Mouse (Mus musculus) myocyte (in vitro differentiated cells): ENCODE data around the gene Slc25a39. TPM values are rescaled to one million over a fixed set of nuclear protein-coding genes. Genes with fewer than 3 reads are reported as not detected.

Source experiments
- H3K27me3 ChIP-seq: one replicate; pipeline ENCODE4 v1.6.1; 2011; ENCODE audit not compliant: control insufficient read depth, insufficient read depth, insufficient read length
- H3K36me3 ChIP-seq: one replicate; pipeline ENCODE4 v1.6.1; 2011; ENCODE audit not compliant: control insufficient read depth, insufficient read depth
- H3K4me2 ChIP-seq: one replicate; pipeline ENCODE4 v1.6.1; 2011; ENCODE audit warnings: low read depth, control low read depth
- H3K4me3 ChIP-seq: one replicate; pipeline ENCODE4 v1.5.1; 2011; ENCODE audit warnings: mild to moderate bottlenecking, control low read depth, moderate library complexity
- H3K79me2 ChIP-seq: one replicate; pipeline ENCODE4 v1.6.1; 2011; ENCODE audit not compliant: control insufficient read depth, insufficient read depth
- H3ac ChIP-seq: one replicate; pipeline ENCODE4 v1.6.1; 2011; ENCODE audit not compliant: control insufficient read depth, insufficient read length
- CEBPB ChIP-seq: IDR thresholded peaks from 2 replicates; pipeline ENCODE4 v1.6.1; 2011; ENCODE audit warnings: mild to moderate bottlenecking, moderate library complexity; ENCODE audit not compliant: poor library complexity, insufficient read depth, severe bottlenecking
- E2F4 ChIP-seq: IDR thresholded peaks from one replicate; pipeline ENCODE4 v1.6.1; 2011; ENCODE audit warnings: mild to moderate bottlenecking, control low read depth, moderate library complexity; ENCODE audit not compliant: insufficient read depth
- MAX ChIP-seq: IDR thresholded peaks from one replicate; pipeline ENCODE4 v1.6.1; 2011; ENCODE audit warnings: low read depth, mild to moderate bottlenecking, control low read depth
- MYOD1 ChIP-seq, 3 experiments: IDR thresholded peaks; one replicate each; pipeline ENCODE4 v1.6.1; 2011; ENCODE audit warnings: control low read depth in 2 of 3, low read depth in 2 of 3, mild to moderate bottlenecking in 2 of 3, moderate library complexity in 1 of 3; ENCODE audit not compliant: insufficient read length in 2 of 3, control insufficient read depth in 1 of 3
- MYOG ChIP-seq, 3 experiments: IDR thresholded peaks; one replicate each; pipeline ENCODE4 v1.6.1; 2011; ENCODE audit warnings: control low read depth in 2 of 3, low read depth in 2 of 3, mild to moderate bottlenecking in 2 of 3; ENCODE audit not compliant: insufficient read length in 2 of 3, control insufficient read depth in 1 of 3, insufficient read depth in 1 of 3
- POLR2A ChIP-seq: IDR thresholded peaks from one replicate; pipeline ENCODE4 v1.6.1; 2011; ENCODE audit warnings: low read depth, mild to moderate bottlenecking, control low read depth, moderate library complexity; ENCODE audit not compliant: insufficient read length
- POLR2AphosphoS2 ChIP-seq: IDR thresholded peaks from one replicate; pipeline ENCODE4 v1.6.1; 2011; ENCODE audit warnings: low read depth, control low read depth; ENCODE audit not compliant: insufficient read length
- REST ChIP-seq: IDR thresholded peaks from one replicate; pipeline ENCODE4 v1.6.1; 2011; ENCODE audit warnings: mild to moderate bottlenecking, control low read depth, moderate library complexity; ENCODE audit not compliant: insufficient read depth, insufficient read length
- SRF ChIP-seq: IDR thresholded peaks from one replicate; pipeline ENCODE4 v1.6.1; 2011; ENCODE audit warnings: low read depth; ENCODE audit not compliant: control insufficient read depth, insufficient read length
- TCF12 ChIP-seq: IDR thresholded peaks from one replicate; pipeline ENCODE4 v1.6.1; 2011; ENCODE audit warnings: mild to moderate bottlenecking, control low read depth; ENCODE audit not compliant: poor library complexity, insufficient read depth, severe bottlenecking
- TCF3 ChIP-seq: IDR thresholded peaks from one replicate; pipeline ENCODE4 v1.6.1; 2011; ENCODE audit warnings: low read depth, control low read depth; ENCODE audit not compliant: insufficient read length
- USF1 ChIP-seq: IDR thresholded peaks from one replicate; pipeline ENCODE4 v1.6.1; 2011; ENCODE audit warnings: low read depth, mild to moderate bottlenecking, control low read depth, moderate library complexity
- polyA plus RNA-seq: library from polyadenylated mRNA; unstranded; fragments of >200 nt; fragmentation: generic; extraction: Trizol; gene quantifications from one replicate; pipeline ENCODE4 v1.2.1, GENCODE M21; 2012; ENCODE audit warnings: missing spikeins

The Slc25a39 gene
- polyA plus RNA-seq, 1 experiment: 274 TPM

GRCm38 (mm10) chr11:102372936-102373335 is 34.8 kb downstream of the Slc25a39 start:
- peaks cover 12% of the 10 kb centered on the region for H3K27me3 ChIP-seq
- no peaks in the 10 kb centered on the region for H3K79me2 ChIP-seq
- no peak overlapping the region for H3K4me2 ChIP-seq
- TF ChIP-seq E2F4 (no peak), CEBPB (no peak), MYOG (IDR thresholded peaks at IDR 0.05; ENCODE audit: control insufficient read depth in 1 of 3, insufficient read depth in 1 of 3, insufficient read length in 2 of 3, low read depth in 2 of 3) (no peak), SRF (no peak)
- H3K4me3 ChIP-seq: no peak overlapping the region
- no peaks in the 10 kb centered on the region for H3K36me3 ChIP-seq
- H3ac ChIP-seq: no peak overlapping the region

GRCm38 (mm10) chr11:102371926-102372685 is 35.6 kb downstream of the Slc25a39 start:
- peaks cover 18% of the 10 kb centered on the region for H3K27me3 ChIP-seq
- H3K4me3 ChIP-seq: no peak overlapping the region
- no peak overlapping the region for H3ac ChIP-seq
- H3K79me2 ChIP-seq: no peaks in the 10 kb centered on the region
- no peak for TF ChIP-seq MYOD1 (IDR thresholded peaks at IDR 0.05; ENCODE audit: control insufficient read depth in 1 of 3, insufficient read length in 2 of 3, low read depth in 2 of 3)
- no peak for TF ChIP-seq TCF12
- no peak for TF ChIP-seq POLR2AphosphoS2
- TF ChIP-seq REST: no peak
- no peak for TF ChIP-seq E2F4
- TF ChIP-seq TCF3: no peak
- no peak for TF ChIP-seq MAX
- no peak for TF ChIP-seq SRF
- no peak for TF ChIP-seq USF1
- TF ChIP-seq POLR2A: no peak
- TF ChIP-seq CEBPB: no peak
- no peak for TF ChIP-seq MYOG (IDR thresholded peaks at IDR 0.05; ENCODE audit: control insufficient read depth in 1 of 3, insufficient read depth in 1 of 3, insufficient read length in 2 of 3, low read depth in 2 of 3)
- H3K36me3 ChIP-seq: no peaks in the 10 kb centered on the region
- H3K4me2 ChIP-seq: no peak overlapping the region

- TF ChIP-seq POLR2A (no peak), TCF12 (no peak), E2F4 (no peak), POLR2AphosphoS2 (no peak), MAX (no peak), REST (no peak), CEBPB (no peak), SRF (no peak), USF1 (no peak), MYOG (IDR thresholded peaks at IDR 0.05; ENCODE audit: control insufficient read depth in 1 of 3, insufficient read depth in 1 of 3, insufficient read length in 2 of 3, low read depth in 2 of 3) (no peak), TCF3 (no peak), MYOD1 (IDR thresholded peaks at IDR 0.05; ENCODE audit: control insufficient read depth in 1 of 3, insufficient read length in 2 of 3, low read depth in 2 of 3) (no peak)
- H3ac ChIP-seq: no peak overlapping the region
- no peaks in the 10 kb centered on the region for H3K36me3 ChIP-seq
Observed at GRCm38 (mm10) chr11:102370285-102370684, 37.5 kb downstream of the Slc25a39 start.

GRCm38 (mm10) chr11:102369263-102369662 is 38.5 kb downstream of the Slc25a39 start:
- Histone ChIP-seq H3K36me3 (no peaks in the 10 kb centered on the region), H3K27me3 (peaks cover 43% of the 10 kb centered on the region), H3K79me2 (no peaks in the 10 kb centered on the region), H3ac (no peak overlapping the region), H3K4me2 (no peak overlapping the region), H3K4me3 (no peak overlapping the region)
- TF ChIP-seq POLR2A (no peak), REST (no peak), MYOD1 (IDR thresholded peaks at IDR 0.05; ENCODE audit: control insufficient read depth in 1 of 3, insufficient read length in 2 of 3, low read depth in 2 of 3) (no peak), SRF (no peak)

More at GRCm38 (mm10) chr11:102370285-102370684, 37.5 kb downstream of the Slc25a39 start:
- Histone ChIP-seq H3K27me3 (peaks cover 32% of the 10 kb centered on the region), H3K79me2 (no peaks in the 10 kb centered on the region), H3K4me2 (no peak overlapping the region), H3K4me3 (no peak overlapping the region)

GRCm38 (mm10) chr11:102368347-102368746 is 39.4 kb downstream of the Slc25a39 start:
- Histone ChIP-seq H3K4me3 (no peak overlapping the region), H3K4me2 (no peak overlapping the region), H3K36me3 (no peaks in the 10 kb centered on the region), H3ac (no peak overlapping the region), H3K27me3 (peaks cover 49% of the 10 kb centered on the region), H3K79me2 (no peaks in the 10 kb centered on the region)
- TF ChIP-seq TCF12: no peak
- no peak for TF ChIP-seq POLR2AphosphoS2
- no peak for TF ChIP-seq E2F4
- TF ChIP-seq MYOG (IDR thresholded peaks at IDR 0.05; ENCODE audit: control insufficient read depth in 1 of 3, insufficient read depth in 1 of 3, insufficient read length in 2 of 3, low read depth in 2 of 3): no peak
- TF ChIP-seq USF1: no peak
- no peak for TF ChIP-seq REST
- TF ChIP-seq TCF3: no peak
- TF ChIP-seq MYOD1 (IDR thresholded peaks at IDR 0.05; ENCODE audit: control insufficient read depth in 1 of 3, insufficient read length in 2 of 3, low read depth in 2 of 3): no peak
- no peak for TF ChIP-seq MAX
- TF ChIP-seq CEBPB: no peak
- no peak for TF ChIP-seq SRF
- no peak for TF ChIP-seq POLR2A
